Mouse (Mus musculus): Measurements from ENCODE around the gene Aff1. TPM values are rescaled to one million over a fixed set of nuclear protein-coding genes. Genes with fewer than 3 reads are reported as not detected.

Gene Aff1
- polyA plus RNA-seq, 1 experiment from 2014 or later = 6.8 TPM

DNA sequence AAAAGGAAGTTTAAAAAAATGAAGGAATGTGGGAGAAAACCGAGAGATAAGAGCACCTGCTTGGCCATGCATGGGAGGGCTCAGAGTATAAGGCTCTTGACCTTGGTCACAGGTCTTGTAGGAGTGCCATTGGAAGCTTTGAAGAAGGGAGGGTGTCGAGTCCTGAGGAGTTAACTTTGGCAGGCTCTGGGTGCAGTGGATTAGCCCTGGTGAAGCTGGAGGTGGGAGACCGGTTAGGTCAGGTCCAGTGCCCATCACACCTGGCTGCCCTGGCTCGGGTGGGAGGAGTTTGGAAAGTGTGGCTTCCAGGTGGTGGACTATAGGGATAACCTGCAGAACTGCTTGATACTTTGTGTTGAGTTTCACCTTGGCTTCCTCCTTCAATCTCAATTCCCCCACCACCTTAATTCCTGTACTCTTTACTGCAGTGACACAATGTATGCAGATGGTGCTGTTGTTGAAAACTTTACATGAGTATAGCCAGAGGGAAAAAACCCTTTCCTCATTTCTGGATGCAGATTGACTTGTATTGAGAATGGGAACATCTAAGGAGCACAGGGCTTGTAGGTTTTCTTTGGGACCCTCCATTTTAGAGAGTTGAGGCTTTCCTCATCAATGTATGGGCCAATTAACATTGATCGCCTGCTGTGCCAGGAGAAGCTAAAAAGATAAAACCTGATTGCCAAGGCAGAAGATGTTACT lies 43.4 kb downstream of the Aff1 start:
- no peak for TF ChIP-seq CTCF (IDR thresholded peaks at IDR 0.05; ENCODE audit: low read depth)
- Histone ChIP-seq H3K36me3 (ENCODE audit: control insufficient read depth, insufficient read depth) (no peaks in the 10 kb centered on the region), H3K9ac (ENCODE audit: low read depth, low read length) (no peak overlapping the region), H3K4me3 (ENCODE audit: low read depth, low read length) (no peak overlapping the region), H3K4me1 (replicated peaks; ENCODE audit: control insufficient read depth, insufficient read depth, low read length) (0 out of 2 replicates have a peak, but pooled peaks cover 6% of the 10 kb centered on the region), H3K4me2 (replicated peaks; ENCODE audit: low read depth) (no peak overlapping the region), H3K27ac (ENCODE audit: low read depth, low read length) (no peak overlapping the region), H3K9me3 (ENCODE audit: control insufficient read depth) (no peaks in the 10 kb centered on the region), H3K27me3 (replicated peaks; ENCODE audit: control insufficient read depth, insufficient read depth, low read length) (no peaks in the 10 kb centered on the region)
- 53% methylated on average over 5 of the region's 5 CpGs for WGBS
- no peak for ATAC-seq

DNA sequence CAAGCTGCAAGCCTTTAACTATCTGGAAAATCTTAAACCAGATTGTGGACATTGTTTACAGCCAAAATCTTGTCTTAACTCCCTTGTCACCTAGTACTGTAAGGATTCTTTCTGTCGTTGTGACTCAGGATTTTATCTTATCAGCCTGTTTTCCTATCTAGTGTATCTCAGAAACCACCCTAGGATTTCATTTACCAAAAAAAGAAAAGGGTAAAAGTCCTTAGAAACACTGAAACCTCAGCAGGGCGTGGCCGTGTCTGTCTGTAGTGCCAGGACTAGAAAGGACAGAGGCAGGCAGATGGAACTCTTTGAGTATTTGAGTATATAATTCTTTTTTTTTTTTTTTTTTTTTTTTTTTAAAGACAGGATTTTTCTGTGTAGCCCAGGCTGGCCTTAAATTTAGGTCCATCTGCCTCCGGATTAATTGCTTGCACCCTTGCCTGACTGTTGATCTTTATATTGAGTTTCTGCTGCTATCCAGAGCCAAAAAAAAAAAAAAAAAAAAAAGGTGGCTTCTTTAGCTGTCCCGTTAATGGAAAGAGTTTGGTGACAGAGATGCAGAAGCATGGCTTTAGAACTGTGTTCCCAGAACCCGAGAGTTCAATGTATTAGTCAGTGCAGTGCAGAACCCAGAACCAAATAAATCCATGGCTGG lies 44.5 kb downstream of the Aff1 start:
- ATAC-seq = no peak; the same call in 1 of the 2 replicates
- Histone ChIP-seq H3K36me3 (ENCODE audit: control insufficient read depth, insufficient read depth) (no peaks in the 10 kb centered on the region), H3K9me3 (ENCODE audit: control insufficient read depth) (no peaks in the 10 kb centered on the region), H3K4me3 (ENCODE audit: low read depth, low read length) (no peak overlapping the region), H3K9ac (ENCODE audit: low read depth, low read length) (no peak overlapping the region), H3K27ac (ENCODE audit: low read depth, low read length) (no peak overlapping the region), H3K27me3 (replicated peaks; ENCODE audit: control insufficient read depth, insufficient read depth, low read length) (no peaks in the 10 kb centered on the region), H3K4me2 (replicated peaks; ENCODE audit: low read depth) (no peak overlapping the region), H3K4me1 (replicated peaks; ENCODE audit: control insufficient read depth, insufficient read depth, low read length) (0 out of 2 replicates have a peak, but pooled peaks cover 6% of the 10 kb centered on the region)
- WGBS = 48% methylated on average over 6 of the region's 6 CpGs
- no peak for TF ChIP-seq CTCF (IDR thresholded peaks at IDR 0.05; ENCODE audit: low read depth)

DNA sequence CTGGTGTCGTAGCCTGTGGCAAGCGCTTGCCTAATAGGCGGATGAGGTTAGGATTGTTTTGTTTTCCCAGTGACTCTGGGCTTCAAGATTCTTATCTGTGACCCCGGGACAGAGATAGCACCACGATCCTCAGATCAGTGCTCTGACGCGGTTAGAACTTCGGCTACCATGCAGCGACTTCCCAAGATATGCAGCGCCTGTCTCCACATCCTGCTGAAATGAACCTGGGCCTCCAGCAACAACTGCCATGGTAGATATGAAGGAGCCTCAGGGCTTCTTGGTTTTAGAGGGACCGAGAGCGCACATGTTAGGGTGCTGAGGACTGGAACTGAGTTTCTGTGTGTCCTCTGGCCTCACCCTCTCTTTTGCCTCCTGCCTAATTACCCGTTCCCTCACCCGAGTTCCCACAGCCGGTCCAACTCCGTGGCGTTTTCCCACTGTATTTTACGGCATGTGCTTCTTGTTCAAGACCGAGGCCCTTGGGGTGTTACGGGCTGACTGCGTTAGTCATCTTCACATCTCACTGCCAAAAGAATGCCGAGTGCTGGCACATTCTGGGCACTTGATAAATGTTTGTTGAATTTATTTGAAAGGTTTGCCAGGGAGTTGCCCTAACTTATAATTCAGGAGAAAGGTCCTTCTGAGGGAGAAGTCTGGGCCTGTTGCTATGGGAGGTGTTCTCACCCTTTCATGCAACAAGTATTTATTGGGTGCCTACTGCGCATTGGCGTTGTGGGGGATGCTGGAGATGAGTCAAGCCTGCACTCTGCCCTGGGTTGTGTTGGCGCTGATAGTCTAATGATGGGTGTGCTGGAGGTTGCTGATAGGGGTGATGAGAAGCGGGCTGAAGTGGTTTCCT lies 45.3 kb downstream of the Aff1 start:
- peak; percentile 83 for ATAC-seq
- Histone ChIP-seq H3K27ac (ENCODE audit: low read depth, low read length) (no peak overlapping the region), H3K4me3 (ENCODE audit: low read depth, low read length) (no peak overlapping the region), H3K27me3 (replicated peaks; ENCODE audit: control insufficient read depth, insufficient read depth, low read length) (no peaks in the 10 kb centered on the region), H3K9me3 (ENCODE audit: control insufficient read depth) (no peaks in the 10 kb centered on the region), H3K36me3 (ENCODE audit: control insufficient read depth, insufficient read depth) (no peaks in the 10 kb centered on the region), H3K4me2 (replicated peaks; ENCODE audit: low read depth) (no peak overlapping the region), H3K9ac (ENCODE audit: low read depth, low read length) (no peak overlapping the region), H3K4me1 (replicated peaks; ENCODE audit: control insufficient read depth, insufficient read depth, low read length) (0 out of 2 replicates have a peak, but pooled peaks cover 6% of the 10 kb centered on the region)
- TF ChIP-seq CTCF (IDR thresholded peaks at IDR 0.05; ENCODE audit: low read depth) = no peak
- 50% methylated on average over 26 of the region's 26 CpGs for WGBS

DNA sequence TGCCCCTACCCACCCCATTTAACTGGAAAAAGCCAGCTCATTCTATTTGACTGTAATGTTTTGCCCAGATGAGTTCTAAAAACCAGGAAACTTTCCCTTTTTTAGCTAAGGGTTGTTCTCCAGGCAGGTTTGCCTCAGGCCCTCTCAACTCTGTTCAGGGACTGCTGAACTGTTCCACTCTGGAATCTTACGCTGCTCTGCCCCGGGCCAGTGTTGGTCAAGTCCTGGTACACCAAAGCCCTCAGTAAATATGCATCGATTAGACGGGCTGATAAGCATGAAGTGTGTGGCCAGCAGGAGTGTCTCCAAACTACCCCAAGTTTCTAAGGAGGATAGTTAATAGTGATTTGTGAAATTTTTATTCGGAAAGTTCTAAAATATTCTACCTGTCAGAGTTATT lies 46.3 kb downstream of the Aff1 start:
- 61% methylated on average over 5 of the region's 5 CpGs for WGBS
- ATAC-seq = no peak
- H3K9me3 ChIP-seq (ENCODE audit: control insufficient read depth) = no peaks in the 10 kb centered on the region
- no peak for TF ChIP-seq CTCF (IDR thresholded peaks at IDR 0.05; ENCODE audit: low read depth)
- H3K27me3 ChIP-seq (replicated peaks; ENCODE audit: control insufficient read depth, insufficient read depth, low read length) = no peaks in the 10 kb centered on the region
- H3K4me3 ChIP-seq (ENCODE audit: low read depth, low read length) = no peak overlapping the region
- H3K27ac ChIP-seq (ENCODE audit: low read depth, low read length) = no peak overlapping the region
- H3K9ac ChIP-seq (ENCODE audit: low read depth, low read length) = no peak overlapping the region
- no peaks in the 10 kb centered on the region for H3K36me3 ChIP-seq (ENCODE audit: control insufficient read depth, insufficient read depth)
- H3K4me2 ChIP-seq (replicated peaks; ENCODE audit: low read depth) = no peak overlapping the region
- 0 out of 2 replicates have a peak, but pooled peaks cover 6% of the 10 kb centered on the region for H3K4me1 ChIP-seq (replicated peaks; ENCODE audit: control insufficient read depth, insufficient read depth, low read length)

DNA sequence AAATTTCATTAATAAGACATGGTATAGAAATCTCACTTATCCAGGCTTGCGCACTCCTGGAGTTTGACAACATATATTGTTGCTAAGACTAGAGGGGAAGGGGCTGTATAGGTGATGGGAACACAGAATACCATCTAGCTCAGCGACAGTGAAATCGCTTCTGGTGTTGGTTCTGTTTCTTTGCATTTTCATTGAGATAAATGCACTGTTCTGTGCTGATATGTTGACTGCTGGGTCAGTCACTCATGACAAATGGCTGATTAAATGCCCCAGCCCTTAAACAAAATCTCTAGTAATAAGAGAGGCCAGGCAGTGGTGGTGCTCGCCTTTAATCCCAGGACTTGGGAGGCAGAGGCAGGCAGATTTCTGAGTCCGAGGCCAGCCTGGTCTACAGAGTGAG lies 47.0 kb downstream of the Aff1 start:
- H3K4me3 ChIP-seq (ENCODE audit: low read depth, low read length) = no peak overlapping the region
- H3K9ac ChIP-seq (ENCODE audit: low read depth, low read length) = no peak overlapping the region
- no peak for TF ChIP-seq CTCF (IDR thresholded peaks at IDR 0.05; ENCODE audit: low read depth)
- H3K36me3 ChIP-seq (ENCODE audit: control insufficient read depth, insufficient read depth) = no peaks in the 10 kb centered on the region
- H3K27me3 ChIP-seq (replicated peaks; ENCODE audit: control insufficient read depth, insufficient read depth, low read length) = no peaks in the 10 kb centered on the region
- H3K9me3 ChIP-seq (ENCODE audit: control insufficient read depth) = no peaks in the 10 kb centered on the region
- no peak overlapping the region for H3K4me2 ChIP-seq (replicated peaks; ENCODE audit: low read depth)
- WGBS = 91% methylated on average over 5 of the region's 5 CpGs
- no peak overlapping the region for H3K27ac ChIP-seq (ENCODE audit: low read depth, low read length)
- H3K4me1 ChIP-seq (replicated peaks; ENCODE audit: control insufficient read depth, insufficient read depth, low read length) = 0 out of 2 replicates have a peak, but pooled peaks cover 6% of the 10 kb centered on the region
- no peak for ATAC-seq

All from intestine, postnatal 0 days (tissue).